8 mouse cellular contexts compared by ENCODE assay signal in the genomic region with DNA sequence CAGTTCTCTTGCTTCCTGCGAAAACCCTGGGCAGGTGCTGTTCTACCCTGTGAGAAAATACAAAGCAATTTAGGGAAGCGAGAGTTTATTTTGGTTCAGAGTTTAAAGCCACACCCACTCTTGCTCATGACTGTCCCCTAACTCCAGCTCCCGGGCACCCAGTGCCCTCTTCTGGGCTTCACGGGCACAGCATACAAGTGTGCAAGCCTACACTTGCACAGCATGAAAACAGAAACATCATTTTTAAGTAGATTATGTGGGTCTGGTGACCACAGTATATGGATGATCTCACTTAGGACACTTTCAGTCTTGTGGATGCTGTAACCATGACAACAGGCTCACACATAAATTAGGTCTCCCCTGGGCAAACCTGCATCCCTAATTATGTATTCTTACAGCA.
DNase-seq lines count a peak whose midpoint lies in the region; ATAC-seq lines count a peak whose summit lies in the region.

No protein-coding gene starts in this region.

- no peaks in the 10 kb centered on the region for H3K9me3 ChIP-seq in hindbrain, embryonic 15.5 days
- no peaks in the 10 kb centered on the region for H3K9me3 ChIP-seq in hindbrain, embryonic 13.5 days
- H3K9me3 ChIP-seq in forebrain, embryonic 14.5 days (replicated peaks; ENCODE audit: control insufficient read depth, low read length): no peaks in the 10 kb centered on the region
- H3K9me3 ChIP-seq in midbrain, embryonic 15.5 days: no peaks in the 10 kb centered on the region

- H3K27ac ChIP-seq in hindbrain, embryonic 15.5 days (replicated peaks): no peak overlapping the region
- H3K27ac ChIP-seq in hindbrain, embryonic 13.5 days: no peak overlapping the region
- H3K27ac ChIP-seq in forebrain, embryonic 14.5 days (ENCODE audit: low read depth, low read length): no peak overlapping the region
- H3K27ac ChIP-seq in midbrain, embryonic 15.5 days: no peak overlapping the region

- no peaks in the 10 kb centered on the region for H3K27me3 ChIP-seq in hindbrain, embryonic 15.5 days
- H3K27me3 ChIP-seq in hindbrain, embryonic 13.5 days: no peaks in the 10 kb centered on the region
- no peaks in the 10 kb centered on the region for H3K27me3 ChIP-seq in forebrain, embryonic 14.5 days (replicated peaks; ENCODE audit: control insufficient read depth, insufficient read depth, low read length)
- no peaks in the 10 kb centered on the region for H3K27me3 ChIP-seq in midbrain, embryonic 15.5 days (replicated peaks)

- peak; percentile 24 for DNase-seq in CD4-positive helper T cell, adult 2 months (ENCODE audit: low read depth, low spot score)
- DNase-seq in forebrain, embryonic 14.5 days (ENCODE audit: low spot score): peak; percentile 30
- DNase-seq in ovary, postnatal 10 days (ENCODE audit: low spot score): no peak
- DNase-seq in cerebellum, adult 8-10 months: no peak
- DNase-seq in embryo, embryonic 11 days: no peak

- H3K9ac ChIP-seq in hindbrain, embryonic 15.5 days: no peak overlapping the region
- no peak overlapping the region for H3K9ac ChIP-seq in hindbrain, embryonic 13.5 days
- H3K9ac ChIP-seq in forebrain, embryonic 14.5 days (ENCODE audit: low read length): no peak overlapping the region
- no peak overlapping the region for H3K9ac ChIP-seq in midbrain, embryonic 15.5 days

- H3K4me3 ChIP-seq in hindbrain, embryonic 15.5 days: no peak overlapping the region
- H3K4me3 ChIP-seq in hindbrain, embryonic 13.5 days: no peak overlapping the region
- H3K4me3 ChIP-seq in forebrain, embryonic 14.5 days (ENCODE audit: low read depth, low read length): no peak overlapping the region
- H3K4me3 ChIP-seq in midbrain, embryonic 15.5 days: no peak overlapping the region

- H3K4me2 ChIP-seq in hindbrain, embryonic 15.5 days: no peak overlapping the region
- no peak overlapping the region for H3K4me2 ChIP-seq in hindbrain, embryonic 13.5 days
- H3K4me2 ChIP-seq in forebrain, embryonic 14.5 days (ENCODE audit: low read length): no peak overlapping the region
- no peak overlapping the region for H3K4me2 ChIP-seq in midbrain, embryonic 15.5 days

- 65% methylated on average over 4 of the region's 4 CpGs for WGBS in hindbrain, embryonic 15.5 days
- 70% methylated on average over 4 of the region's 4 CpGs for WGBS in hindbrain, embryonic 13.5 days
- 54% methylated on average over 4 of the region's 4 CpGs for WGBS in forebrain, embryonic 14.5 days
- 64% methylated on average over 4 of the region's 4 CpGs for WGBS in midbrain, embryonic 15.5 days

- no peaks in the 10 kb centered on the region; the same call in 1 of the 2 replicates for H3K4me1 ChIP-seq in hindbrain, embryonic 15.5 days (replicated peaks)
- H3K4me1 ChIP-seq in hindbrain, embryonic 13.5 days (replicated peaks): peaks cover 6% of the 10 kb centered on the region; the same call in 1 of the 2 replicates
- no peaks in the 10 kb centered on the region for H3K4me1 ChIP-seq in forebrain, embryonic 14.5 days (ENCODE audit: control insufficient read depth, insufficient read depth, low read length)
- peaks cover 11% of the 10 kb centered on the region; the same call in 1 of the 2 replicates for H3K4me1 ChIP-seq in midbrain, embryonic 15.5 days

- peak; percentile 63; the same call in 1 of the 2 replicates for ATAC-seq in hindbrain, embryonic 15.5 days (ENCODE audit: low FRiP score, low read depth)
- no peak for ATAC-seq in hindbrain, embryonic 13.5 days (ENCODE audit: low FRiP score)
- no peak for ATAC-seq in forebrain, embryonic 14.5 days
- ATAC-seq in midbrain, embryonic 15.5 days (replicated peaks): 0 out of 2 replicates have a peak, but pooled peaks have one; percentile 33

- no peaks in the 10 kb centered on the region for H3K36me3 ChIP-seq in hindbrain, embryonic 15.5 days
- H3K36me3 ChIP-seq in hindbrain, embryonic 13.5 days: no peaks in the 10 kb centered on the region
- no peaks in the 10 kb centered on the region for H3K36me3 ChIP-seq in forebrain, embryonic 14.5 days (ENCODE audit: control insufficient read depth, insufficient read depth, low read length)
- no peaks in the 10 kb centered on the region for H3K36me3 ChIP-seq in midbrain, embryonic 15.5 days (replicated peaks)

Comparison
In these comparisons a context has a peak if more than half of its experiments do, and no peak if none do; other contexts are left out.
1. ATAC-seq: peak in hindbrain, embryonic 15.5 days (single experiment) and midbrain, embryonic 15.5 days (single experiment); none in hindbrain, embryonic 13.5 days (single experiment) and forebrain, embryonic 14.5 days (single experiment).
2. DNase-seq: peak in CD4-positive helper T cell, adult 2 months (single experiment) and forebrain, embryonic 14.5 days (single experiment); none in ovary, postnatal 10 days (single experiment), cerebellum, adult 8-10 months (single experiment) and embryo, embryonic 11 days (single experiment).